Mouse (Mus musculus) embryo, embryonic 10.5 days (tissue): ENCODE measurements around the gene Scfd2.

ENCODE experiments used
- DNase-seq: peaks from one replicate; pipeline ENCODE4 v3.0.0-alpha.2; 2015; ENCODE audit warnings: low spot score

Scfd2 gene

DNA sequence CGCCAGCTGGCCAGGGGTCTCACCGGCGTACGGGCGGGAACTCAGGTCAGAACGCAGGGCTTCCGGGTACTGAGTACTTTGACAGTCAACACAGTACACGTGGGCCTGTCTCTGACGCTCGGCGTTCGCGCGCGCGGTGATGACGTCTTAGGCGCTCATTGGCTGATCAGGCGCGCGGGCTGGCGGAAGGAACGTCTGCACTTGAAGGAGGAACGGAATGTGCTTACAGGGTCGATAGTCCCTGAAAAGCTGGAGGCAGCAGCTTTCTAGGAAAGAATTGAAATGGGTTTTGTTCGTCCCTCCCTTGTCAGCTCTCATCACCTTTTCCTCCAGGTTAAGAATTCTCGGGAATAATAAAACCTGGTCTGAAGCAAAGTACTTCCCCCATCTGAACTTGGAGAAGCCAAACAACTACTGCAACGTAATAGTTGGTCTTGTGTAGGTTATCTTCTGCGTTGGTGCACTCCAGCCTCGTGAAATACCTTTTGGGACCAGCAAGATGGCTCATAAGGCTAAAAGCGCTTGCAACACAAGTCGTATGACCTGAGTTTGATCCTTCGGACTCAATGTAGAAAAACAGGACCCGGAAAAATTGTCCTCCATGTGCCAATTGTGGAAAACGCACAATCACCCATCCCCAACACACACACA lies at the start of gene Scfd2:
Gene Scfd2, minus strand, starts transcription at position 130 of the 651 bp plus-strand sequence.
- DNase-seq: peak; percentile 98

DNA sequence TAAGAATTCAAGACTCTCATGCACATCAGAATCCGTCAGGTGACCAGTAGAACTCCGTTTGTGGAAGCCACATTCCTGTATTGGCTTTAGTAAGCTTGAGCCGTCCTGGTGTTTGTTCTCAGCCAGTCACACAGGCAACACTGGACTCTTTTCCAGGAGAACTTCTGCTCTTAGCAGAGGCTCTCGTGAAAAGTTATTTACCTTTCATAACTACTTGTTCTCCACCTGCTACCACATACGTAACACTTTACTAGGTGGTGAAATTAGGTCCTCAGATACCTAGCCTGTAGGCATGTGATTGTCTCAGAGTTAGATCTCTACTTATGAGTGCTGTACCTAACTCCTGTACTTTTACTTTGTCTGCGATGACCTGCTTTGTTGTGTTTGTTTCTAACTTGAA lies 40.2 kb upstream of the Scfd2 start:
- no peak for DNase-seq

DNA sequence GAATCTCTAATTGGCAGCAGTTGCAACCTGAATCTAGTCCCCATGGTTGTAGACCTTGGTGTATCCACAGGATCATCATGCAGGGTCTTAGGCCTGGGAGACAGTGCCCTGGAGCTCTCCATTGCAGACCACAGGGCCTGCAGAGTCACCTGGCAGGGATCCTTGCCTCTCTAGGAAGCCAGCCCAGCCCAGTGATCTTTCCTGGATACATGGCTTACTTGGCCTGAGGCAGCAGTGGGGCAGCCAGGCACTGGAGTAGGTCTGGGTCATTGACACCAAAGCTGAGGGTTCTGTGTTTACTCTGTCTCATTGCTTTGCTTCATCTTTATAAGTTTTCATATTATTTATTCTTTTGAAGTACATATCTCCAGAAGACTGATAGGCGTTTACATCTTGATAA lies 29.6 kb upstream of the Scfd2 start:
- DNase-seq: no peak

DNA sequence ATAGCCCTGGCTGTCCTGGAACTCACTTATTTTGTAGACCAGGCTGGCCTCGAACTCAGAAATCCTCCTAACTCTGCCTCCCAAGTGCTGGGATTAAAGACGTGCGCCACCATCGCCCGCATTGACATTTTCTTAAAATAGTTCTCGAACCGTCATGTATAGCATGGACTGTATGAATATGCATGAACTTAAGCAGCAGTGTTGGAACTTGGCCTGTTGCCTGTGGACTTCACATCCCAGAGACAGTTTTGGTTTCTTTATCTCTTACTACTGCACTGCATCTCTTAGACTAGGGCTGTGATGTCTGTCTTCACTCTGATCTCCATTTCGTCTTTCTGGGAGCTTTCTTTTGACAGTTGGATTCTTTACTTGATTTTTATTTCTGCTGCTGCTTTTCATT lies 18.0 kb upstream of the Scfd2 start:
- no peak for DNase-seq

DNA sequence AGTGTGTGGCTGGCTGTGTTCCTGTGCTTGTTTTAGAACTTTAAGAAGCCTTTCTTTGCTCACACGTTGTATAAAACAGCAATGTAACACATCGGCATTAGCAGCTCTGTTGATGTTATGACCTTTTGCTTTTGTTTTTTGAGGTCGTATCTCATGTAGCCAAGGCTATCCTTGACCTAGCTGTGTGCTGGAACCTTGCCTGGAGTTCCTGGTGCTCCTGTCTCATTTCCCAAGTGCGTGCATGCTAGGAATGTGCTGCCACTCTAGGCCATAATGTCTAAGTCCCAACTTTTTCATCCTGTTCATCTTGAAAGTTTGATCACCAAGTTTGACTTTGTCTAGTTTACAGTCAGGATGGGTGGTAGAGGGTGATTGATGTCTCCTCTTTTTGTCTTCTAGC lies 14.0 kb upstream of the Scfd2 start:
- no peak for DNase-seq

DNA sequence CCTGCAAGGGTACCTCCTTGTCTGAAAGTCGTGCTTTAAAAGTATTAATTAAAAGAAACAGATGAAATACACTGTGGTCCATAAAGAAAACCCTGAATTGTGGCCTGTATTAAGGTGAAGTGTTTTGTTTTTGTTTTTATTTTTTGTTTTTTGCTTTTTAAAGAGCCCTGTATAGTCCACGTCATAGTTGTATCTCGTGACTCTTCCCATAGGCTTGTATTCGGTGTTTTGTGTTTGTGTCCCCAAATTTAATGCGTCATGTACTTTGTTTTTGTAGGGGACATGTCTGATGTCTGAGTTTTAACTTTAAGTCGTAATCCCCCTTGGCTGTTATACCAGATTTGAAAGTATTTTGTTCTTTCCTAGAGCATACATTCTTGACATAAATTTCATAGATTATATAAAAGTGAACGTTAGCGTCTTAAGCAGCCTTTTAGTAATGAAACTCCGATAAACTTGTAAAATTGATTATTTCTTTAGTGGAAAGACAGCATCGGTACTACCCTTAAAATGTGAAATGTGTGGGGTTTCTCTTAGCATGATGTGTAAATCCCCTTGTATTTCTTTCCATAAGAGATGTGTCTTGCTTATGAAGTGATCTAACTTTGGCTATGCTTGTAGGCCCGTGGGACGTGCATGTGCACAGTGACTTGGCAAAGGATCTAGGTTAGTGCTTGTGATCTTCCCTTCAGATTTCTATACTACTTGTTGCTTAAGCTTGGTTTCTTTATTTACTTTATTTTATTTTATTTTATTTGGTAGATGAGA lies 4.8 kb upstream of the Scfd2 start:
- no peak for DNase-seq

DNA sequence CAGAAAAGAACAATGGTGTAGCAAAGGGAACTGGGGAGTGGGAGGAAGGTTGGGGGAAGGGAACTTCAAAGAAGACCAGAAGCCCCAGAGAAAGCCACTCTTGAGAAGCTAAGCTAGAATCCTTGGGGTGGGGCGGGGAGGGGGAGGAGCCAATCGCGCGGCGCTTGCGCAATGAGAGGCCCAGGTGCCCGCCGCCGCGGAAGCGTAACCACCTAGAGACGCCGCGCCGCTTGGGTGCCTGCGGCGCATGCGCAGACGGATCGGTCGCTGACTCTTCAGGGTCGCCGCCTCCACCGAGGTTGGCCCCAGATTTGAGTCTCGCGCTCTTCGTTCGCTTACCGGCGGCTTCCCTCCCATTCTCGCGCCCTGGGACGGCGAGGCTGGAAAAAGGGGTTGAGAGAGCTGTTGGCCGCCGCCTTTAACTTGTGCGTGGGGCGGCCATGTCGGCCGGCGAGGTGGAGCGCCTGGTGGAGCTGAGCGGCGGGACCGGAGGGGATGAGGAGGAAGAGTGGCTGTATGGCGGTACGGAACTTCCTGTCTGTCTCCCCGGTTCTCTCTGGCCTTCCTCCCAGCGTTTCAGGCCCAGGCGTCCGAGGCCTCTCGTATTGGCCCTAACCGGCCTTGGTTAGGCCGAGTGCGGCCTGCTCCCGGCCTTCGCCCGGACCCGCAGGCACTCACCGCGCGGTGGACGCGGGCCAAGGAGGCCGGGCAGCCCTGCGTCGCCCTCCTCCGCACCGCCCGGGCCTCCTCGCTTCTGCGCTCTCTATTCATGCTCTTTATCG lies 3.9 kb upstream of the Scfd2 start, which contains the start of gene Fip1l1:
Gene Fip1l1, plus strand, starts transcription at position 210 of the 782 bp plus-strand sequence.
- DNase-seq: peak; percentile 98

DNA sequence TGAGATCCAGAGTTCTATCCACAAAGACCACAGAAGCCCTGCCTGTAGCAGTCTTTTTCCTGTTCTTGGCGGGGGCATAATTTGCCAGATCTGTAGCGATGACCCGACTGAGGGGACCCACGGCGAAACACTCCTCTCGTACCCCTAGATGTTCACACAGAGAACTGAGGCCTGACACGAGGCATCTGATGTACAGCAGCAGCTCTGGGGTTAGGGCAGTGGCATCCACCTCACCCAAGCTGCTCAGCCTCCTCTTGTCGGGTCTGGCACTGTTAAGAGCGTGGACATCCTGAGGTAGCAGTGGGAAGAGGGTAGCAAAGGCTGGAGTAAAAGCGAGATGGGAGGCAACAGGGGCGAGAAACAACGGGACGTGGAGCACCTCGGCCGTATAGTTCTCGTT lies 774 bp downstream of the Scfd2 start:
- DNase-seq: no peak

DNA sequence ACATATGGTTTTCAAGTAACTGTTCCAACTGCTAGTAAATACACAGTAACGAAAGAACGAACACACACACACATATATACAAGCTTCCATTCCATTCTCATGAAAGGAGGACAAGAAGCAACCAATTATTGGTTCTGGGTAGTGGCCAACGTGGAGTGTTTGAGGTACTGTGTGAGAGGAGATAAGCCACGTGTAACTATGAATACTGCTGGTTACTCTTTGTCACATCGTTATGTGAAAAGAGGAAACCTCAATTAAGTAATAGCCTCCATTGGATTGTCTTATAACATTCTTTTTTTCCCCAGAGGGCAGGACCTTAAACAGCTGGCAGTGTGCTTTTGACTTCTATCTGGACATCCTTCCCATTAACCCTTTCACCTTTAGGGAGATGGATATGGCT lies 4.5 kb downstream of the Scfd2 start:
- no peak for DNase-seq

DNA sequence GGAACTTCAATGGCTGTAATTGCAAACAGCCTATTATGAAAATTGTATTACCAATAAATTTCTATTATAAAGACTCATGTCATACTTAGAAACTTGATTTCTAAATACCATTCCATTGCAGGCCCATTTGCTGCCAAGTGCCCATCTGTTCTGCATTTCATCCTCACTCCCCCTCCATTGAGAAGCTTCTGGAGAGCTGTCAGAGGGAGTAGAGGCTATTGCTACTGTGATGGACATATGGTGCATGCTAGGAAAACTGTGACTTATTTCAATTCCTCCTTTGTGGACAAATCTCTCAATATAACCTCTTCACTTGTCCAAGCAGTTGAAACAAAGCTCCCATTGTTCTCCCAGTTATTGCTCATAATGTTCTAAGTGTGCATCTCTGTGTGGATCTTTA lies 19.9 kb downstream of the Scfd2 start:
- no peak for DNase-seq

DNA sequence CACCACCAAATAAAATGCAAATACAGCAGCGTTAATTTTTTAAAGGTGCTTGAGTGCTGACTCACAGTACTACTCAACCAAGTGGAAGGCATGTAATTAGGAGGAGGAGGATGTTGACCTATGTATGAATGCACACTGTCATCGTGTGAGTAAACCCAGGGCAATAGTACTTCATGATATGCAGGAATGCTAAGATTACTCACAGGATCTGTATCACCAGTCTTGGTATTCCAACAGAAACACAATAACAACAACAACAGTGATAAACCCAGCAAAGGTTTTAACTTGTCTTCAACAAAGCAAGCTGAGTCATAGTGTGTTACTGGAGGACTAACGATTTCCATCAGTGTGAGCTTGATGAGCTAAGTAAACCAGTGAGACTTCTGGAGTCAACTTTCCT lies 38.9 kb downstream of the Scfd2 start:
- DNase-seq: no peak

DNA sequence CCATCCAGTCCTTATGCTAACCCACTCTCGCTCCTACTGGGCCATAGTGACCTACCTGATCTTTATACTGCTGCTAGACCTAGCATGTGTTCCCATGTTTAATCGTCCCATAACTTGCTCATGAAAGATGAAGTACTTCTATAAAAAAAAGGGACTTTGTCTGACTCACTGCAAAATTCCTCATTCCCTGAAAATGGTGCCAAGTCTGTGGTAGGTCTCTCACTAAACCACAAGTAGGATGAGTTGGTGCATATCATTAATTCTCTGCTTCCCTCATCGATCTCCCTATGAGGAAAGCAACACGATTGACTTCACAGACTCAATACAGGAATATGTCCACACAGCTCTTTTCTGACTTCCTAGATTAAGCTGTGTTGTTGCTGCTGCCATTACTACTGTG lies 46.9 kb downstream of the Scfd2 start:
- no peak for DNase-seq

DNA sequence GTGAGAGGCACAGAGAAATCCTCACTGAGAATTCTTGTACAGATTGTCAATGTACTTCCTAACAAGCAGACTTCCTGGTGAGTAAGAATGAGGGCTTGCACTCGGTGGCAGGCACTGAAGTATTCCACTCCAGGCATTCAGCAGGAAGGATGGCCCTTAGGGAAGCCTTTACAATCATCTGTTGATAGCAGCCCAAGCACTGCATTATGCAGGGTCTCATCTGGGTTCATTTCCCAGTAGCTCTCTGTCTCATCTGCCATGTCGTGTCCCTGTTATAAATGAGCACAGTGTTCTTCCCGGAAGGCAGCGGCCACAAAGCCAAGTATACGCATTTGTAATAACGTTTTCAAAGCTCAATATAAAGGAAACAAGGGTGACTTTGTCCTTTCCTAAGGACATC lies 48.9 kb downstream of the Scfd2 start:
- DNase-seq: no peak

DNA sequence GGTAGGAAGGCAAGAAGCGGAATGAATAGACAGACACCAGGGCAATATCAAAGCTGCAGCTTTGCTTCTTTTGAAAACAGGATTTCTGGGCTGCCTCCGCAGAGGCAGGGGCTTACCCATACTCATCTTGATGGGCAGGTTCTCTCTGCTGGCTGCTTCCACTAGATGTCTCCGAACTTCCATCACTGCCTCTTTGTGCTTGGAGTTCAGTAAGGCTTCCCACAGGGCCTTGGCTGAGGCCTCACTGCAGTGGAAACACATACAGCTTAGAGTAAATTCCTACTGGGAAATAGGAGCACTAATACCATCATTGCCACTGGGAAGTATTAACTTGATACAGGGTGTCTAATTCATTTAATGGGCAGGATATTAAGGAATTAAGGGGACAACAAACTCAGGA lies 49.5 kb downstream of the Scfd2 start:
- peak; percentile 34 for DNase-seq

DNA sequence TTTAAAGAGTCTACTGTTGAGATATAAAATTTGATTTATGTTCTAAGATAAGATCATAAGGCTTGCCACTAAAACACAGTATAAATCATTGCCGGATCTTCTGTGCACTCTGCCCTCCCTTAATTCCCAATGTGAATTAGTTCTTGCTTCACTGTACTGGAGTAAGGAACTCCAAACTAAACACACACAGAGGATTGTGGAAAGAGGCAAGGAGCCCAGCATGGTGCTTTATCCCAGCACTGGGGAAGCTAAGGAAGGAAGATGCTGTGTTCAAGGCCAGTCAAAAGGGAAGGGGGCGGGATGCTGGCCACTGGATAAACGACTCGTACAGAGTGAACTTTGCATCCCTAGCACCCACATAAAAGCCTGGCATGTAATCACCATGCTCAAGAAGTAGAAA lies 51.1 kb downstream of the Scfd2 start:
- DNase-seq: no peak

DNA sequence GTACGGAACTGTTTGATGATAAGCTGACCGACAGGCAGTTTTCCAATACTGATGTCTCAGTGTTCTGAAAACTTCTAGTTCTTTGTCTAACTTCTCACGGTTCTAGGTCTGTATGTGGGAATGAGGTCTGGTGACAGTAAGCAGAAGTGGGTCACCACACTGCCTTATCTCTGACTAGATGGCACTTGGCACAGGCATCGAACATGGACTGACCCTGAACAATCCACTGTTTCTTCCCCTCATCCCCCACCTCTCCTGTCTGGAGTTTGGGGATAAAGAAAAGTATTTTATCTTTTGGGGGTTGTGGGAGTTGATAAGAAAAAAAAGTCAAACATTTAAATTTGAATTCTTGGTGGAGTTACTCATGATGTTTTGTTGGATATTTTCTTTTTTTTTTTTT lies 51.6 kb downstream of the Scfd2 start:
- DNase-seq: no peak

DNA sequence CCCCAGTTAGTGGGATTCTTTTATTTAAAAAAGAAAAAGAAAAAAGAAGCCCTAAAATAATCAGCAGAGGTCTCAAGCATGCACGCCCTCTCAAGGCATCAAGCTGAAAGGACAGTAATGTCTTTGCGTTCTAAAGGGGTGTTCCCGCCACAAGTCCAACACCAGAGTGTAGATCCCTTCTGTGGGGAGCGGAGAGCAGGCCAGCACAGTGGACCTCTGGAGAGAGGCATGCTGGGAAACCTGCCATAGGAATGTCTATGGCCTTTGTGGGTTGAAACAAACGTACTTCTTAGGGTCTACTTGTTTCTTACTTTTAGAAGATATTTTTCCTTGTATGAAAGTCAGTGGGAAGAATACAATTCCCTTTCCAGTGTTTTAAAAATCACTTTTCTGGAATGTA lies 52.4 kb downstream of the Scfd2 start:
- DNase-seq: no peak

DNA sequence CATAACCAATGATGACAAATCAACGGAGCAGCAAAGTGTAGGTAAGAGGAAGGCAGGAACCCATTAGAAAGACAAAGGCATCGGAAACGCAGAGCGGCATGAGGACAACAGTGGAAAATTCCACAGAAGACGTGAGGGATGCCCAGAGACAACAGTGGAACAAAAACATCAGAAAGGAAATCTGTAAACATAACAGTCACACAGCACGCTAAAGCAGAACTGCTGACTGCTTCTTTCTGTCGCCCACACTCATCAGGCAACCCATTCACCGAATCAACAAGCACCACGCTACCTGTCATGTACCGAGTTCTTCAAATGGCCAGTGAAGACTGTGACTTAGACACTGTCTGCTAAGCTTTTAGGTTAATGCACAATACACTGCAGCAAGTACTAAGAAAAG lies 55.0 kb downstream of the Scfd2 start:
- DNase-seq: no peak

DNA sequence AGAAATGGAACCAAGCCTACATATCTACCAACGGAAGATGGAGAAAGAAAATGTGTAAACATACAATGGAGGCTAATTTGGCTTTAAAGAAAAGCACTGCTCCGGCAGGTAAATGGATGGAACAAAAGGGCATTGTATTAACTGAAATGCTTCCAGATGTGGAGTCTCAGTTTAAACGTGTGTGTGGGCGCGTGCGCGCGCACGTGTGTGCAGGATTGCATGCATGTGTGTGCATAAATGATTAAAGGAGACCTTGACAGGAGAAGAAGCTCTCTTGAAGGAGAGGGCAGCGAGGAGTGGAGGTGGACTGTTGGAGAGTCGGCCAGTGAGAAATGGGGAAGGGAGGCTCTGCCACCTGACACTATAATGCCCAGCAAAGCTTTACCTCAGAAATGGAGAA lies 58.4 kb downstream of the Scfd2 start:
- no peak for DNase-seq

DNA sequence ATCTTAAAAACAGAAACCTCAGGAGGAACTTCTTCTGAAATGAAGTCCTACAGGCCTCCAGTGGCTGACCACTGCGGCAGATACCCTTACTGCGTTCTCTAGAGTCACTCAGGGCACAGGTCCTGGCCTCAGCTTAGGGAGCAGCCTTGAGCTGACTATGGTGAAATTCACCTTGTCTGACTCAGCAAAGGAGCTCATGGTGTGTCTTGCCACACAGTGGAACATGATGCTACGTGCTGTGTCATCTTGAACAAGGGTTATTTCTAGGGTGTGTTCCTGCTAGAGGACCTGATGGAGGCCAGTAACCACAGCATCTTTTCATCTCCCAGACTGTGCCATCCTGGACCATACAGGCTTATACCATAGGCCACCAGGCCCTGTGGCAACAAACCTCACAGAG lies 60.7 kb downstream of the Scfd2 start:
- no peak for DNase-seq

DNA sequence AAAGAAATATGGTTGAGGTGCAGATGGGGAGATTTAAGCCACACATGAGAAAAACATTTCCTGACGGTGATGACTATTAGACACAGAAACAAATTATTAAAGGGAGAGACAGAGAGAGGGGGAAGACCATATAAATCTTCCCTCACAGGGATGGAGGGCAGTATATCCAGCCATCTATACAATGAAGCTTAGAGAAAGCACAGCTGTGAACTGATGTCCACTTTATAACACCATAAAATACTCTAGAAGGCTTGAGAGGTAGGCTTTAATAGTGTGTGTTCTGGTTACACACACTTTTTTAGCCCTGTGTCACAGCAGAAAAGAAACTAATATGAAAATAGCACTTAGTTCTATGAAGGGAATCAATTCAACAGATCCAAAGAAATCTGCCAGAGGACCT lies 61.9 kb downstream of the Scfd2 start:
- no peak for DNase-seq

DNA sequence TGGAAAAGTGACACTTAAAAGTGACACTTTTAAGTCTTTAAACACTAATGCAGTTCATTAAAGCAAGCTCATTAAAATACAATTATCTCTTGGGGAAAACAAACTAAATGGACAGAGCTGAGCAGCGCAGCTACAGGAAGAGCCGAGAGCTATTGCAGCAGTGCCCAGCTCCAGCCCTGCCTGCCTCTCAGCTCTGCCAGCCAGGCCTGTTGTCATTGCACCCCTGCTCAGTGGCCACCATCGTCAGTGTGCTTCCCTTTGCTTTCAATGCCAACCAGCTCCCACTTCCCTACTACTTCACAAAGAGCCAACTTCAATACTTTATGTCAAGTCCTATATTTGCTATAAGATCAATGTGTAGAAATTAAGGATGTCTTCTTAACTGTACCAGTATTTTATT lies 63.8 kb downstream of the Scfd2 start:
- DNase-seq: no peak

DNA sequence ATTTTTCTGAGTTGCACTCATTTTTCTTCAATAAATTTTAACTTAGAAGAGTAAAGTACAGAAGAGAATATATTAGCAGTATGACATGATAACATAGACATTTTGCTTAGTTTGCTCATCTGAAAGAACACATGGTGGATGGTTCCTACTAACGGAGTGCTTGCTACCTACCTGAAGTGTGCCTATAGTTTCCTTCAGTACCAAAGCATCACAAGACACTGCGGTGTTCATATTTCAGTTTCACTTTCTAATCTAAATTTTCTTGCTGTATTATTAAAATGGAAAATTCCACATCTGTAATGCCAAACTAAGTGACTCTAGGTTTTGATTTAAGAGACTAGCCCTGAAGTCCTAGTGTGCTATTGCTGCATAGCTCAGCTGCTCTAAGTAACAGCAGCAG lies 74.8 kb downstream of the Scfd2 start:
- no peak for DNase-seq
